Mouse (Mus musculus): ENCODE data around the gene Wnt11. TPM values are rescaled to one million over a fixed set of nuclear protein-coding genes. Genes with fewer than 3 reads are reported as not detected.

The Wnt11 gene
- polyA plus RNA-seq, 1 experiment: 5.4 TPM

GRCm38 (mm10) chr7:98889211-98889610, 54.3 kb downstream of the Wnt11 start:
- no peak for TF ChIP-seq CTCF (IDR thresholded peaks at IDR 0.05; ENCODE audit: borderline replicate concordance, extremely low read depth, insufficient read depth, insufficient read length)
- no peak for TF ChIP-seq POLR2A (IDR thresholded peaks at IDR 0.05; ENCODE audit: borderline replicate concordance, extremely low read depth, insufficient read depth, insufficient read length, poor library complexity, severe bottlenecking)
- peak; percentile 59 for DNase-seq (ENCODE audit: low read depth)

DNA sequence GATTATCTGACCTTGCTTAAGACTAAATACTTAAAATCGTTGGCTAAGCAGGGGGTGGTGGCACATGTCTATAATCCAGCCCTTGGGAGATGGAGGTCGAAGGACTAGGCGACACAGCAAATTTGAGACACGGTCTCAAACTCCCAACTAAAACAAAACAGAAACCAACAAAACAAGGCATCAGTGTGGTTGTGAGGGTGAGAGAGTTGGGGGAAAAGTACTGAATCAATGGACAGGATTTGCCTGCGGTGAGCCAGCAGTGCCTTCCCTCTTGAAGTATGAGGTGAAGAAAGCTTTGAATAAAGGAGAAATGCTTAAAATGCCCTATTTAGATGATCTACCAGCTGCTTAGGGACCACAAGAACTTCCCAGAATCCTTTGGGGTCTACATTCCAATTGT, 58.2 kb downstream of the Wnt11 start:
- DNase-seq (ENCODE audit: low read depth): no peak
- TF ChIP-seq CTCF (IDR thresholded peaks at IDR 0.05; ENCODE audit: borderline replicate concordance, extremely low read depth, insufficient read depth, insufficient read length) (no peak), POLR2A (IDR thresholded peaks at IDR 0.05; ENCODE audit: borderline replicate concordance, extremely low read depth, insufficient read depth, insufficient read length, poor library complexity, severe bottlenecking) (no peak)

- no peak for DNase-seq (ENCODE audit: low read depth)
- TF ChIP-seq CTCF (IDR thresholded peaks at IDR 0.05; ENCODE audit: borderline replicate concordance, extremely low read depth, insufficient read depth, insufficient read length): no peak
- TF ChIP-seq POLR2A (IDR thresholded peaks at IDR 0.05; ENCODE audit: borderline replicate concordance, extremely low read depth, insufficient read depth, insufficient read length, poor library complexity, severe bottlenecking): no peak
Measured at GRCm38 (mm10) chr7:98894305-98894704, 59.4 kb downstream of the Wnt11 start.

GRCm38 (mm10) chr7:98894768-98895167, 59.9 kb downstream of the Wnt11 start:
- no peak for DNase-seq (ENCODE audit: low read depth)
- TF ChIP-seq POLR2A (IDR thresholded peaks at IDR 0.05; ENCODE audit: borderline replicate concordance, extremely low read depth, insufficient read depth, insufficient read length, poor library complexity, severe bottlenecking) (no peak), CTCF (IDR thresholded peaks at IDR 0.05; ENCODE audit: borderline replicate concordance, extremely low read depth, insufficient read depth, insufficient read length) (no peak)

- TF ChIP-seq POLR2A (IDR thresholded peaks at IDR 0.05; ENCODE audit: borderline replicate concordance, extremely low read depth, insufficient read depth, insufficient read length, poor library complexity, severe bottlenecking) (no peak), CTCF (IDR thresholded peaks at IDR 0.05; ENCODE audit: borderline replicate concordance, extremely low read depth, insufficient read depth, insufficient read length) (no peak)
Measured at GRCm38 (mm10) chr7:98895501-98896095, 60.7 kb downstream of the Wnt11 start.

DNA sequence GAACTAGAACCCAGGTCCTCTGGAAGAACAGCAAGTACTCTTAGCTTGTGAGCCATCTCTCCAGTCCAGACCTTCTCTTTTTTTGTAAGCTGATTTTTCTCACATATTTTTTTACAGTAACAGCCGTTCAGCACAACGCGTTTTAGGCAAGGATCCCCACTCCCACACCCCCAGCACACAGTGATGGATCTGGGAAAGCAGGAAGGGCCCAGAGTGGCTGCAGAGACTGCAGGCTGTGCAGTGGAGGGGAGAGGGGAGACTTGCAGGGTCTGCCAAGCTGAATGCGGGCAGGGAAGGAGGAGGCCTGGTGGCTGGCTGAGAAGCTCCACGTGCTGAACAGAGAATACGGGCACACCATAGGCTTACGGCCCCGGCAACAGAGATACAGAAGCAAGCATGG, 62.4 kb downstream of the Wnt11 start:
- TF ChIP-seq POLR2A (IDR thresholded peaks at IDR 0.05; ENCODE audit: borderline replicate concordance, extremely low read depth, insufficient read depth, insufficient read length, poor library complexity, severe bottlenecking): no peak
- TF ChIP-seq CTCF (IDR thresholded peaks at IDR 0.05; ENCODE audit: borderline replicate concordance, extremely low read depth, insufficient read depth, insufficient read length): no peak
- no peak for DNase-seq (ENCODE audit: low read depth)

More at GRCm38 (mm10) chr7:98895501-98896095, 60.7 kb downstream of the Wnt11 start:
- no peak for DNase-seq (ENCODE audit: low read depth)

DNA sequence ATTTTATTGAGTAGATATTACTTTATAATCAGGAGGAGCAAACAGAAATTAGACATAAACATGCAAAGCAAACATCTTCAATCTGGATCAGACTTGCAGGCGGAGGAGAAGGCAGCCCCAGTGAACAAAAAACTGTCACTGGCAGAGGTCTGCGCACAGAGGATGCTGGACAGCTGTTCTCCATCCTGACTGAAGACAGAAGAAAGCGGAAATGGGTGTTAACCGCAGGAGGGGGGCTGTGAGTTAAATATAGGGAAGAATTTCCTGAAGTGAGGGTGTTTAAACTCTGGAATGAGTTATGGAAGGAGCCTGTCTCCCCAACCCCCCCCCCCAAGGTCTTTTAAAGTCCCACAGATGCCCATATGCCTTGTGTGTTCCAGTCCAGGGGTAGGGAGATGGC, 64.9 kb downstream of the Wnt11 start:
- no peak for DNase-seq (ENCODE audit: low read depth)

GRCm38 (mm10) chr7:98901120-98901519, 66.2 kb downstream of the Wnt11 start:
- no peak for TF ChIP-seq POLR2A (IDR thresholded peaks at IDR 0.05; ENCODE audit: borderline replicate concordance, extremely low read depth, insufficient read depth, insufficient read length, poor library complexity, severe bottlenecking)
- peak; percentile 58; the same call in 1 of the 2 replicates for TF ChIP-seq CTCF (IDR thresholded peaks at IDR 0.05; ENCODE audit: borderline replicate concordance, extremely low read depth, insufficient read depth, insufficient read length)

More for the DNA sequence above, 64.9 kb downstream of the Wnt11 start:
- no peak for TF ChIP-seq CTCF (IDR thresholded peaks at IDR 0.05; ENCODE audit: borderline replicate concordance, extremely low read depth, insufficient read depth, insufficient read length)
- TF ChIP-seq POLR2A (IDR thresholded peaks at IDR 0.05; ENCODE audit: borderline replicate concordance, extremely low read depth, insufficient read depth, insufficient read length, poor library complexity, severe bottlenecking): no peak

GRCm38 (mm10) chr7:98903884-98904283, 69.0 kb downstream of the Wnt11 start:
- no peak for TF ChIP-seq POLR2A (IDR thresholded peaks at IDR 0.05; ENCODE audit: borderline replicate concordance, extremely low read depth, insufficient read depth, insufficient read length, poor library complexity, severe bottlenecking)
- TF ChIP-seq CTCF (IDR thresholded peaks at IDR 0.05; ENCODE audit: borderline replicate concordance, extremely low read depth, insufficient read depth, insufficient read length): no peak
- DNase-seq (ENCODE audit: low read depth): no peak

More at GRCm38 (mm10) chr7:98901120-98901519, 66.2 kb downstream of the Wnt11 start:
- no peak for DNase-seq (ENCODE audit: low read depth)

Other genes starting within 250 kb of the Wnt11 start
- 43.8 and 66.7 TPM in 2 replicates for gene Emsy, start 178.3 kb upstream of the Wnt11 start, polyA plus RNA-seq (2012; rRNA removed)
- 31.6 and 42.3 TPM in 2 replicates for gene Thap12, start 132.0 kb upstream of the Wnt11 start, polyA plus RNA-seq (2012; rRNA removed)